Mouse (Mus musculus): ENCODE measurements around the gene R3hdml. TPM values are rescaled to one million over a fixed set of nuclear protein-coding genes. Genes with fewer than 3 reads are reported as not detected.
A peak's percentile ranks its signal among the peaks of the same experiment; 100 is the strongest.

The R3hdml gene
- total and polyA plus RNA-seq, 3 experiments, result not detected

- TF ChIP-seq RCOR1 (IDR thresholded peaks at IDR 0.05; ENCODE audit: low read depth, low read length), result peak; percentile 84
- TF ChIP-seq ZKSCAN1 (IDR thresholded peaks at IDR 0.05; ENCODE audit: low read depth, low read length), result no peak
- peak; percentile 70; the same call in 1 of the 2 replicates for TF ChIP-seq MYB (IDR thresholded peaks at IDR 0.05; ENCODE audit: low read depth, low read length)
- TF ChIP-seq MYC (IDR thresholded peaks at IDR 0.05; ENCODE audit: low read depth, low read length), result peak; percentile 63; the same call in 1 of the 2 replicates
- TF ChIP-seq POLR2AphosphoS5 (IDR thresholded peaks at IDR 0.05; ENCODE audit: borderline replicate concordance, low read depth, low read length), result no peak
- no peak for TF ChIP-seq MAZ (IDR thresholded peaks at IDR 0.05; ENCODE audit: low read depth, low read length)
These were observed 33.7 kb downstream of the R3hdml start (continued) for GRCm38 (mm10) chr2:163525761-163526243.

GRCm38 (mm10) chr2:163527497-163527896 is 35.4 kb downstream of the R3hdml start:
- no peak overlapping the region for H3K4me3 ChIP-seq (ENCODE audit: control insufficient read depth in 1 of 2, insufficient read depth in 1 of 2, low read depth in 2 of 2, low read length in 2 of 2)
- H3K79me2 ChIP-seq (ENCODE audit: control insufficient read depth, insufficient read depth, low read length, poor library complexity), result no peaks in the 10 kb centered on the region
- H3K4me1 ChIP-seq (ENCODE audit: control insufficient read depth in 1 of 2, insufficient read depth in 2 of 2, low read length in 2 of 2), result peaks cover 15 to 24% of the 10 kb centered on the region in 2 experiments
- no peaks in the 10 kb centered on the region for H3K9me3 ChIP-seq (replicated peaks; ENCODE audit: insufficient read depth, low read length)
- H3K36me3 ChIP-seq (ENCODE audit: control insufficient read depth in 1 of 2, insufficient read depth in 2 of 2, low read length in 2 of 2), result peaks cover 0 to 23% of the 10 kb centered on the region in 2 experiments; a peak in 2 of 4 replicates
- H3K27ac ChIP-seq (ENCODE audit: control insufficient read depth, low read depth, low read length), result peak overlapping the region; percentile 45
- H3K27me3 ChIP-seq (ENCODE audit: control insufficient read depth in 1 of 2, insufficient read depth in 2 of 2, low read length in 2 of 2), result no peaks in the 10 kb centered on the region
- no peak overlapping the region for H3K9ac ChIP-seq (ENCODE audit: control insufficient read depth, low read depth, low read length, poor library complexity, severe bottlenecking)
- DNase-seq (ENCODE audit: low read depth, low spot score), result peak; percentile 72
- TF ChIP-seq TCF12 (IDR thresholded peaks at IDR 0.05; ENCODE audit: low read depth, low read length) (peak; percentile 84), TBP (IDR thresholded peaks at IDR 0.05; ENCODE audit: low read depth, low read length) (no peak), KAT2A (conservative IDR thresholded peaks at IDR 0.05; ENCODE audit: low read depth, low read length) (no peak), ZNF384 (IDR thresholded peaks at IDR 0.05; ENCODE audit: low read depth, low read length) (peak; percentile 28; the same call in 1 of the 2 replicates), POLR2AphosphoS5 (IDR thresholded peaks at IDR 0.05; ENCODE audit: borderline replicate concordance, low read depth, low read length) (no peak), NELFE (IDR thresholded peaks at IDR 0.05; ENCODE audit: low read depth, low read length) (no peak), TAL1 (IDR thresholded peaks at IDR 0.05; ENCODE audit: low read length) (peak; percentile 57), JUND (IDR thresholded peaks at IDR 0.05; ENCODE audit: low read depth, low read length) (no peak), EP300 (IDR thresholded peaks at IDR 0.05; ENCODE audit: low read depth in 1 of 2, low read length in 2 of 2) (peak; percentile 82 to 86), BHLHE40 (IDR thresholded peaks at IDR 0.05; ENCODE audit: borderline replicate concordance, low read depth, low read length) (no peak), USF1 (IDR thresholded peaks at IDR 0.05; ENCODE audit: low read depth, low read length) (no peak), ELF1 (IDR thresholded peaks at IDR 0.05; ENCODE audit: low read depth, low read length) (no peak), HCFC1 (IDR thresholded peaks at IDR 0.05; ENCODE audit: low read depth, low read length) (no peak), GATA1 (IDR thresholded peaks at IDR 0.05; ENCODE audit: low read depth, low read length) (peak; percentile 84), NRF1 (IDR thresholded peaks at IDR 0.05; ENCODE audit: insufficient read depth, low read depth, low read length, poor library complexity, severe bottlenecking) (no peak), POLR2A (IDR thresholded peaks at IDR 0.05; ENCODE audit: control insufficient read depth in 1 of 2, insufficient read depth in 1 of 2, low read depth in 1 of 2, low read length in 2 of 2, poor library complexity in 1 of 2) (no peak), CTCF (IDR thresholded peaks at IDR 0.05 in 2 of 3, conservative IDR thresholded peaks at IDR 0.05 in 1 of 3; ENCODE audit: control insufficient read depth in 1 of 3, insufficient read depth in 1 of 3, low read depth in 2 of 3, low read length in 3 of 3, poor library complexity in 1 of 3, severe bottlenecking in 1 of 3) (no peak), MXI1 (IDR thresholded peaks at IDR 0.05; ENCODE audit: low read depth, low read length) (0 out of 2 replicates have a peak, but pooled peaks have one; percentile 45), MAFK (IDR thresholded peaks at IDR 0.05; ENCODE audit: borderline replicate concordance, low read depth, low read length) (no peak), MYC (IDR thresholded peaks at IDR 0.05; ENCODE audit: low read depth, low read length) (no peak; the same call in 1 of the 2 replicates), UBTF (IDR thresholded peaks at IDR 0.05; ENCODE audit: borderline replicate concordance, insufficient read depth, low read depth, low read length) (no peak), SIN3A (IDR thresholded peaks at IDR 0.05; ENCODE audit: low read length) (peak; percentile 61), ETS1 (IDR thresholded peaks at IDR 0.05; ENCODE audit: low read depth, low read length) (peak; percentile 70), RCOR1 (IDR thresholded peaks at IDR 0.05; ENCODE audit: low read depth, low read length) (peak; percentile 81), MEF2A (IDR thresholded peaks at IDR 0.05; ENCODE audit: extremely low read depth, insufficient replicate concordance, low read depth, low read length, poor library complexity, severe bottlenecking) (0 out of 2 replicates have a peak, but pooled peaks have one; percentile 33), MAX (IDR thresholded peaks at IDR 0.05; ENCODE audit: low read length) (no peak)
